Mouse (Mus musculus) left cerebral cortex, postnatal 36 days (tissue): ENCODE measurements around the gene Ripply2. TPM values are rescaled to one million over a fixed set of nuclear protein-coding genes. Genes with fewer than 3 reads are reported as not detected.

Source experiments
- DNase-seq, 2 experiments: peaks; one replicate each; pipeline ENCODE4 v3.0.0; 2021 to 2022; ENCODE audit warnings: low spot score in 2 of 2, mixed read lengths in 1 of 2
- intact Hi-C: fragments of 180-260 bp; cut with DNase I; formaldehyde crosslinking; loops from one replicate; pipeline ENCODE4 v1.15.1; 2025
- total RNA-seq, 2 experiments: library from RNA; stranded (reverse); gene quantifications; 2 replicates each; pipeline ENCODE4 v1.2.3; 2021

The Ripply2 gene
- total RNA-seq, 2 experiments from 2014 or later, result 9.0 TPM

- peak; percentile 91 to 93 for DNase-seq
Observed at GRCm38 (mm10) chr9:87021778-87022523, 6.6 kb downstream of the Ripply2 start, which contains the start of gene Cyb5r4. TSS of gene Cyb5r4 (plus strand) at chr9:87022014.

GRCm38 (mm10) chr9:87025764-87026163 lies 10.4 kb downstream of the Ripply2 start:
- no peak for DNase-seq
- intact Hi-C loops, result loop anchor here (10.0 kb wide), 1 partner anchor 431 kb away; no protein-coding TSS in a partner anchor

More at GRCm38 (mm10) chr9:87021778-87022523, 6.6 kb downstream of the Ripply2 start, which contains the start of gene Cyb5r4:
- intact Hi-C loops, result loop anchor here (2.0 to 10.0 kb wide), 2 partner anchors 141 to 427 kb away; partner anchors contain the start of gene Snap91

GRCm38 (mm10) chr9:87027423-87028084 lies 12.2 kb downstream of the Ripply2 start:
- peak; percentile 50 to 64 for DNase-seq
- intact Hi-C loops, result loop anchor here (1.0 to 10.0 kb wide), 2 partner anchors 221 to 433 kb away; no protein-coding TSS in a partner anchor

GRCm38 (mm10) chr9:87032196-87032595 lies 16.9 kb downstream of the Ripply2 start:
- intact Hi-C loops, result no loop called here

GRCm38 (mm10) chr9:87034831-87035580 lies 19.7 kb downstream of the Ripply2 start:
- intact Hi-C loops, result no loop called here
- DNase-seq, result no peak

More at GRCm38 (mm10) chr9:87032196-87032595, 16.9 kb downstream of the Ripply2 start:
- no peak for DNase-seq

DNA sequence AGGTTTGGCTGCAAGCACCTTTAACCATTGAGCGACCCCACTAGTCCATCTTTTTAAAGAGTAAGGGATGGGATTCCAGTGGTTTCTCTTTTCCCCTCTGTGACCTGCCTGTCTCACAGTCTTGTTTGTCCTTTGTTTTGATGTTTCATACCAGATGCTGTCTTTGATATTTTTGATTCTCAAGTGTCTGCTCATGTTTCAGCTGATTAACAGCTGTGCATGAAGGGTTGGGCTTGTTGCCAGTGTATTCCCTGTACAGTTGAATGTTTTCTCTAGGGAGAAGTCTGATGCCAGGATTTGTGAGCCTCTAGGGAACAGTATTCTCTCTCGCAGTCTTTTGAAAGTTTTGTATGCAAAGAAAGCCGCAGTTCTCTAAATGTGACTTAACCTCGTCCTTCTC lies 34.1 kb downstream of the Ripply2 start:
- DNase-seq, result no peak
- intact Hi-C loops, result no loop called here

DNA sequence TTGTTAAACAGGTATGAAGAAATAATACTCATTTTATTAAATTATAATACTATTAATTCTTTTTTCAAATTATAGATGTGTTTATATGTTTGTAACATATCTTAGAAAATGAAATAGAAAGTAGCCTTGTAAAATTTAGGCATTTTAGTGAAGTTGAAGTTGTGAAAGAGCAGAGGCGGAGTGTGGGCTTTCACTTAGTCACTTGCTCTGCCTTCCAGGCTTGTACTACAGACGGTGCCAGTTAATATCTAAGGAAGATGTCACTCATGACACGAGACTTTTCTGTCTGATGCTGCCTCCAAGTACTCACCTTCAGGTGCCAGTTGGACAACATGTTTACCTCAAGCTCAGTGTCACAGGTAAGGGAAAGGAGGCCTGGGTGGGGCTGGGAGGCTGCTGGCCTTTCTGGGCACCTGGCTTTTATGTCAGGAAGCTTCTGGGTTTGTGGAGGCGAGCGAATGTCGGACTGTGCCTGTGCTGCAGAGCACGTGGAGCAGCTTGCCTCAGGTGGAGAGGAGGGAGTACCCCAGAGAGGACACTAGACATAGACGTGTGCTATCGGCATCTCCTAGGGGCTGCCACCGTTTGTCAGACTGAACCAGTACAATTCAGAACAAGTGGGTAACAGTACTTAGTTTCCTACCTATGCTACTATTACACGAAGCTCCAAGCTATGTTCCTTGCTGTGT lies 40.4 kb downstream of the Ripply2 start:
- intact Hi-C loops, result no loop called here
- no peak for DNase-seq

DNA sequence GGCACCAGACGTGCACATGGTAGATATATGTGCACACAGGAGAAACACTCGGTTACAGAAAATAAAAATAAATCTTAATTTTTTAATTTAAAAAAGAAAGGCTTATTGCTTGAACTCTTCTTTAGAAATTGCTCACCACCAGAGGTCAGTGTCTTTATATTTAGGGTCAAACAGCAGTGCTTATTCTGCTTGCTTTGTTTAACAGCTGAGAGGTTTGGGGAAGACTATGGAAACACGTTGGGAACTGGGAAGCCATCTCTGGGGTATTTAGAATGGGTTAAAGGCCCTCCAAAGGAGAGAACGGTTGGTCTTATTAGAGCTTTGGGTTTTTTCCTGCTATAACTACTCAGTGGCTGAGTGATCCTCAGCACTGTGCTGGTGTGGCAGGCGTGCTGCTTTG lies 47.0 kb downstream of the Ripply2 start:
- no peak for DNase-seq
- intact Hi-C loops, result no loop called here

DNA sequence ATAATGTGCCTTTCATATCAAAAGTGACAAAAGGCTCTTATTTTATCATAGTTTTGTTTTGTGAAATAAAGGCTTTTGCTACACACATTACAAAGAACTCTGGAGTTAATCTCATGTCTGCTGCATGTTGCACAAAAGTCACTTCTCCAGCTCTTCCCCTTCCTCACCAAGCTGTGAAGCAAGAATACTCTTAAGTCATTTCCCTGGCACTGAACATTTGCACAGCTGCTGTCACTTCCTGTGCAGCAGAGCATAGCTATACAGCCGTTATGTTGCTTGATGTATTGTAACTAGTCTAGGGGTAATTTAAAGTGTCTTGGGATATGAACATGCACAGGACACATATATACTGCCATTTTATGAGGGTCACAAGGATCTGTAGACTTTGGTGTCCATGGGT lies 52.8 kb downstream of the Ripply2 start:
- intact Hi-C loops, result no loop called here
- no peak for DNase-seq

Other genes starting within 250 kb of the Ripply2 start
- 100 to 1,000 TPM; 376 to 425 TPM for gene Snap91, start 134.9 kb upstream of the Ripply2 start, total RNA-seq
- gene Cyb5r4, start 6.5 kb downstream of the Ripply2 start, total RNA-seq, result 10 to 100 TPM; 35.0 to 43.2 TPM
- 1 to 10 TPM; 4.1 to 4.3 TPM for gene Mrap2, start 128.8 kb downstream of the Ripply2 start, total RNA-seq
- 10 to 100 TPM in 1 of 2 experiments, 1 to 10 TPM in 1; 6.9 to 11.9 TPM for gene Cep162, start 240.0 kb downstream of the Ripply2 start, total RNA-seq